In genomic region chr17:30423256-30423852, GRCm38 (mm10) we compare ENCODE assay signal across 22 mouse cellular contexts.
A peak's percentile ranks its signal among the peaks of the same experiment; 100 is the strongest.
DNase-seq lines count a peak whose midpoint lies in the region; ATAC-seq and TF ChIP-seq lines count a peak whose summit lies in the region.
"Had no signal": no experiment of that assay in that cellular context is flagged by ENCODE, and none has a peak within 500 bp of the region (broad histone marks: within the 10 kb centered on the region; RNA-seq: fewer than 3 reads in every experiment).

No protein-coding gene starts in this region.

- H3K27ac ChIP-seq in layer of hippocampus, adult 2 months = 0 out of 2 replicates have a peak overlapping the region, but pooled peaks have one; percentile 5
- H3K27ac ChIP-seq: hindbrain, embryonic 15.5 days; kidney, embryonic 15.5 days; neural tube, embryonic 15.5 days had no signal

- peak; percentile 27 to 29 for DNase-seq in heart, adult 18-20 months
- DNase-seq in heart, postnatal 4 days = no peak
- no peak for DNase-seq in layer of hippocampus, adult 2 months (ENCODE audit: low spot score in 2 of 2)
- DNase-seq in layer of hippocampus, adult 9-10 months (ENCODE audit: low spot score) = no peak
- peak; percentile 30 for DNase-seq in gonadal fat pad, adult 2 months (ENCODE audit: low read depth)
- peak; percentile 34 to 46 for DNase-seq in lung, postnatal 4 days
- no peak for DNase-seq in c-Kit-positive CD71-positive TER-119-positive erythroid progenitor cells, embryonic 14.5 days (ENCODE audit: low spot score)
- DNase-seq: adrenal gland, postnatal 10 days; cerebellum, adult 11-12 months; cerebellum, postnatal 25 days; embryo, embryonic 11 days; gastrocnemius, postnatal 36 days; kidney, postnatal 4 days; right cerebral cortex, postnatal 25 days; thymus, postnatal 4 days had no signal

- no peak for ATAC-seq in activated CD4-positive, CD25-positive, alpha-beta regulatory T cell, adult 4 months
- ATAC-seq: forebrain, embryonic 16.5 days; intestine, embryonic 16.5 days; midbrain, embryonic 16.5 days had no signal

- H3K4me3 ChIP-seq in layer of hippocampus, adult 2 months = no peak overlapping the region
- H3K4me3 ChIP-seq: hindbrain, embryonic 15.5 days; kidney, embryonic 15.5 days; neural tube, embryonic 15.5 days had no signal

- no peak for TF ChIP-seq CTCF in layer of hippocampus, adult 2 months (conservative IDR thresholded peaks at IDR 0.05)

Comparison
In these comparisons a context has a peak if more than half of its experiments do, and no peak if none do; other contexts are left out.
1. DNase-seq: peak in heart, adult 18-20 months (2 of 2), gonadal fat pad, adult 2 months (single experiment) and lung, postnatal 4 days (2 of 2); none in heart, postnatal 4 days (single experiment), layer of hippocampus, adult 2 months (0 of 2), layer of hippocampus, adult 9-10 months (single experiment) and c-Kit-positive CD71-positive TER-119-positive erythroid progenitor cells, embryonic 14.5 days (single experiment).